Mouse (Mus musculus): ENCODE measurements around the gene Kcng1. TPM values are rescaled to one million over a fixed set of nuclear protein-coding genes. Genes with fewer than 3 reads are reported as not detected.

The Kcng1 gene
- not detected for polyA plus RNA-seq (2017; shearing (Covaris generic))

DNA sequence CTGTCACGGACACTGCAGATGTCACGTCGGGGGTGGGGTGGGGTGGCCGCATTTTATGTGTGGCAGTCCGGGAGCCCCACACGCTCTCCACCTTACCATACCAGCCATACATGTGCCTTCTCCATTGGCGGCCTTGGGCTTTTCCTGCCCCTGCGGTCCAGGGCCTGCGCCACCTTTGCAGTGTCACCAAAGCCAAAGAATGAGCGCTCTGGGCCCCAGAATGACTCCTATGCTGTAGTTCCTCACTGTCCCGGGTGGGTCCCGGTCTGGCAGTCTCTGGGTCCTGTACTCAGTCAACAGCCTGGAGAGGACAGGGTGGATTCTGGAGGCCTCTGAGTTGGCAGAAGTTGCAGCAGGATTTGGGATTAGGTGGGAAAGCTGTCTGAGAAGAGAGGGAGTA lies at the start of gene Kcng1:
Gene Kcng1, minus strand, starts transcription at position 155 of the 400 bp plus-strand sequence.

DNA sequence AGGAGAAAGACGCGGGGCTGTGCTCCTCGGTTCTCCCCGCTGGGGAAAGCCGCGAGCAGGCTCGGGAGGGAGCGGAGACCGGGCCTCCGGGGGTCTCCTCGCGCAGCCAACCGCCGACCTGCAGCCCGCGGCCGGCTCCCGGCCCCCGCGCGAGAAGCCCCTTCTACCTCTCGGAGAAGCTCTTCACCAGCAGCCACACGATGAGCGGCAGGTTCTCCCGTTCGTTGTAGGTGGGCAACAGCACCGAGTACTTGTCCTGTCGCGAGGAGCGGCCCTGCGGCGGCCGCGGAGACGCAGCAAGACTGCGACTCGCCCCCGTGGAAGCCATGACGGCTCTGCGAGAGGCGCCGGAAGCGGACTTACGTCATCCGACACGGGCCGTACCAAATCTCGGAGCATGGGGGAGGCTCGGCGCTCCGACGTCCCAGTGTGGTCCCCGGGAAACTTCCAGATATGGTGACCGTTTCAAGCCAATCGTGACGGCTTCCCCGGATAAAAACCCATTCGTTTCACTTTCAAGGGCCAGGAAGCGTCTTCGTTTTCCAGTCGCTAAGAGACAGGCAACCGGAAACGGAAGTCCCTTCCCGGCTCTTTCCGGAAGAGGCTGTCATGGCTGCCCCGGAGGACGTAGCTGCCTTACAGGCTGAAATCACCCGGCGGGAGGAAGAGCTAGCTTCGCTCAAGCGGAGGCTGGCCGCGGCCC lies 51.4 kb downstream of the Kcng1 start, which contains the start of the genes Gm20716, Dpm1 and Mocs3:
Gene Gm20716, minus strand, starts transcription at position 339 of the 703 bp plus-strand sequence.
Gene Dpm1, minus strand, starts transcription at position 566 of the 703 bp plus-strand sequence.
Gene Mocs3, plus strand, starts transcription at position 597 of the 703 bp plus-strand sequence.

Other genes starting within 250 kb of the Kcng1 start
- gene Pard6b, start 200.7 kb downstream of the Kcng1 start, polyA plus RNA-seq (2017; shearing (Covaris generic)), result 2.9 TPM
- 20.1 TPM for gene Adnp, start 74.6 kb downstream of the Kcng1 start, polyA plus RNA-seq (2017; shearing (Covaris generic))
- 23.0 TPM for gene Gm20716, start 51.4 kb downstream of the Kcng1 start, polyA plus RNA-seq (2017; shearing (Covaris generic))
- gene Dpm1, start 51.1 kb downstream of the Kcng1 start, polyA plus RNA-seq (2017; shearing (Covaris generic)), result 101 TPM
- gene Mocs3, start 51.1 kb downstream of the Kcng1 start, polyA plus RNA-seq (2017; shearing (Covaris generic)), result 11.3 TPM